Mouse (Mus musculus) layer of hippocampus, adult 9-10 months (tissue): ENCODE data around the gene Olfr67.
"Not testable (repeated sequence)": the region's sequence is repeated elsewhere in the genome, so short reads cannot be mapped to it uniquely, and the experiment has no call there.

ENCODE experiments used
- DNase-seq: peaks from one replicate; pipeline ENCODE4 v3.0.0; 2022; ENCODE audit warnings: low spot score

Olfr67 gene

GRCm38 (mm10) chr7:103771494-103771893 is 20.1 kb downstream of the Olfr67 start, which contains the start of gene Olfr69:
TSS of gene Olfr69 (minus strand) at chr7:103771594.
- DNase-seq: no peak

GRCm38 (mm10) chr7:103767687-103768086 is 23.9 kb downstream of the Olfr67 start:
- DNase-seq: not testable (repeated sequence)

GRCm38 (mm10) chr7:103762212-103762611 is 29.4 kb downstream of the Olfr67 start:
- DNase-seq: not testable (repeated sequence)

DNA sequence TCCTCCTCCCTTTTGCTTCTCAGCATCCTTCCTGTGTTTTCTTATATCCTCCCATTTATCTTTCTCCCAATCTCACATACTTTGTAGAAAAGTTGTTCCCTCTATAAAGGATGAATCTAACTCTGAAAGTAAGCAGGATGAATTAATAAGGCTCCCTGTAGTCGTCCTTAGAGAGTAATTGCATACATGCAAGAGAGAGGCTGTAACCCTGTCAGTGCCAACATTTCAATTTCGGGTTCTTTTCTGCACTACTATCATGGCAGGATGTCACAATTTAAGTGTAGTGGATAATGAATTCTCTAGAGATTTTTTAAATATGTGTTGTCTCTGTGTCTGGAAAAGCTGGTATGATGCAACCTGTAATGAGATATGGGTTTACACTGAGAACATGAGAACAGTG is 34.4 kb downstream of the Olfr67 start, which contains the start of gene Olfr630:
Gene Olfr630 (minus strand): TSS at position 101 of the 400 bp plus-strand sequence.
- no peak for DNase-seq

GRCm38 (mm10) chr7:103744843-103745242 is 46.8 kb downstream of the Olfr67 start, which contains the start of gene Olfr629:
TSS of gene Olfr629 (minus strand) at chr7:103744943.
- DNase-seq: no peak
